Mouse (Mus musculus) forebrain, postnatal 0 days (tissue): Measurements from ENCODE around the gene Rsu1. TPM values are rescaled to one million over a fixed set of nuclear protein-coding genes. Genes with fewer than 3 reads are reported as not detected.

Source experiments
- ATAC-seq: fragments of 200-750 bp; cut with Nextera tagmentation; 2 replicates; pipeline ENCODE4 v1.8.0; 2017; ENCODE audit warnings: mild to moderate bottlenecking, moderate library complexity
- DNase-seq: peaks from one replicate; pipeline ENCODE4 v3.0.0-alpha.2; 2015
- H3K27ac ChIP-seq: fragments of 300-500 bp; sonication (generic); 2 replicates; pipeline ENCODE4 v1.5.1; 2014; ENCODE audit warnings: low read depth, mild to moderate bottlenecking, antibody characterized with exemption, low read length, moderate library complexity, mixed read lengths
- H3K27me3 ChIP-seq: fragments of 300-500 bp; sonication (generic); 2 replicates; pipeline ENCODE4 v1.6.1; 2014; ENCODE audit warnings: mild to moderate bottlenecking, low read length, mixed read lengths; ENCODE audit not compliant: insufficient read depth
- H3K36me3 ChIP-seq: fragments of 300-500 bp; sonication (generic); 2 replicates; pipeline ENCODE4 v1.6.1; 2014; ENCODE audit warnings: mild to moderate bottlenecking, moderate library complexity; ENCODE audit not compliant: insufficient read depth
- H3K4me1 ChIP-seq: fragments of 300-500 bp; sonication (generic); 2 replicates; pipeline ENCODE4 v1.6.1; 2014; ENCODE audit warnings: antibody characterized with exemption; ENCODE audit not compliant: insufficient read depth
- H3K4me2 ChIP-seq: fragments of 300-500 bp; sonication (generic); 2 replicates; pipeline ENCODE4 v1.6.1; 2014; ENCODE audit warnings: low read depth, mild to moderate bottlenecking, moderate library complexity
- H3K4me3 ChIP-seq: fragments of 300-500 bp; sonication (generic); 2 replicates; pipeline ENCODE4 v1.5.1; 2014; ENCODE audit warnings: low read depth, low read length, mixed read lengths
- H3K9ac ChIP-seq: fragments of 300-500 bp; sonication (generic); 2 replicates; pipeline ENCODE4 v1.6.1; 2014; ENCODE audit warnings: mild to moderate bottlenecking
- H3K9me3 ChIP-seq: fragments of 300-500 bp; sonication (generic); 2 replicates; pipeline ENCODE4 v1.6.1; 2016; ENCODE audit warnings: low read length
- CTCF ChIP-seq: sonication (generic); IDR thresholded peaks from 2 replicates; pipeline ENCODE4 v1.5.1; 2016; ENCODE audit warnings: antibody characterized with exemption, control low read depth, low read depth
- WGBS: fragments of 180-500 bp; shearing (Covaris S2); extraction: QIAGEN DNeasy Blood & Tissue Kit; methylation state at CpG from one replicate; pipeline ENCODE4 v1.1.7; 2014; 5-methylcytosine and 5-hydroxymethylcytosine counted together
- polyA plus RNA-seq: library from polyadenylated mRNA; unstranded; fragments of >200 nt; fragmentation: Nextera tagmentation; extraction: Ambion mirVana; gene quantifications from 2 replicates; pipeline ENCODE4 v1.2.1, GENCODE M21; 2015
- total RNA-seq: library from RNA; depleted of rRNA; stranded (reverse); fragments of >200 nt; gene quantifications from 2 replicates; pipeline ENCODE4 v1.2.3, GENCODE M21; 2014

Rsu1 gene
- total and polyA plus RNA-seq, 2 experiments from 2014 or later: 58.3 to 73.8 TPM

DNA sequence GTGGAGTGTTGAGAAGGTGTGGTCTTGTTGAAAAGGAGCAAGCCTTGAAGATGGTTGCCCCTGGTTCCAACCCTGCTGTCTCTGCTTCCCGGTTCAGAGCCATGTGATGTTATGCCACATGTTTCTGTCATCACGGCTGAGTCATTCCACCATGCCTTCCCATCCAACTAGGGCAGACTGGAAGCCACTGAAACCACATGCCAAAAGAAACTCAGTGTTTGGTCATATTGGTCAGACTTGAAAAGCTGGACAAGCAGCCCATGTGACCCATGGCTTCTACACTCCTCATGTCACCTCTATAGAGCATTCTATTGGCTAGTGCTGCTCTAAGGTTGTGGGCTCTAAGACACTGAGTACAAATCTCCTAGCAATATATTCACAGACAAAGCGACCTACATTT, 41.5 kb downstream of the Rsu1 start:
- no peaks in the 10 kb centered on the region for H3K36me3 ChIP-seq
- peaks cover 3% of the 10 kb centered on the region; the same call in 1 of the 2 replicates for H3K4me1 ChIP-seq
- no peak overlapping the region for H3K9ac ChIP-seq
- H3K4me2 ChIP-seq: no peak overlapping the region
- no peaks in the 10 kb centered on the region for H3K9me3 ChIP-seq
- H3K4me3 ChIP-seq: no peak overlapping the region
- TF ChIP-seq CTCF: no peak
- no peak overlapping the region for H3K27ac ChIP-seq
- no peak for ATAC-seq
- no peaks in the 10 kb centered on the region for H3K27me3 ChIP-seq
- DNase-seq: no peak
- WGBS: 96% methylated on average over 3 of the region's 3 CpGs

DNA sequence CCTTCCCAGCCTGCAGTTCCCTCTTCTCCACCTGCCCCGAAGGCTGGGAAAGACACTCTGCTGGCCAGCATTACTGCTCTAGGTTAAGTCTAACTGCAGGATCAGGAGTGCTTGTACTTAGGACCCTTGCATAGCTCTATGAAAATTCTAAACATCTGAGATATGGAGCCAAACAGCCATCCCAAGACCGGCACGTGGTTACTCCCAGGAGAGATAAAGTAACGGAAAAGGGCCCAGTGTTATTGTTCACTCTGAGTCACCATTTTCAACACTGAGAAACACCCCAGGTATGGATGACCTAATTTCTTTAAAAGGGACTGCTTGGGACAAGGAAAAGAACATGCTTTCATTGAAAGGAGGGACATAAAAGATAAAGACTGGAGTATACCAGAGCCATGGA, 45.2 kb downstream of the Rsu1 start:
- no peak for TF ChIP-seq CTCF
- Histone ChIP-seq H3K4me3 (no peak overlapping the region), H3K9me3 (no peaks in the 10 kb centered on the region), H3K27me3 (no peaks in the 10 kb centered on the region), H3K36me3 (no peaks in the 10 kb centered on the region), H3K27ac (no peak overlapping the region), H3K4me1 (peaks cover 3% of the 10 kb centered on the region; the same call in 1 of the 2 replicates), H3K9ac (no peak overlapping the region), H3K4me2 (no peak overlapping the region)
- ATAC-seq: no peak
- 90% methylated on average over 4 of the region's 4 CpGs for WGBS
- DNase-seq: no peak

DNA sequence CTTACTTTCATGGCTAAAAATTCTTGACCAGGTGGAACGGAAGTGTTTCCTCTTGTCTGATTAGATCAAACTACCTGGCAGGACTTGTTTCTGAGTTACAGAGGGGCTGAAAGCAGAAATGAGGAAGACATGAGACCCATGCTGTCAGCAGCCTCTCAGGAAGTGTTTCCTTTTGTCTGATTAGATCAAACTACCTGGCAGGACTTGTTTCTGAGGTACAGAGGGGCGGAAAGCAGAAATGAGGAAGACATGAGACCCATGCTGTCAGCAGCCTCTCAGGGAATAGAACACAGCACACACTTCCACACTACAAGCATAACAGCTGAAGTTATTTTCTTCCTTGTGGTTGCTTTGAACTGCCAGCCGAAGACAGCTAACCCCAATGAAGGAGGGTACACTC, 46.7 kb downstream of the Rsu1 start:
- WGBS: 94% methylated on average over 3 of the region's 3 CpGs
- no peak overlapping the region for H3K27ac ChIP-seq

DNA sequence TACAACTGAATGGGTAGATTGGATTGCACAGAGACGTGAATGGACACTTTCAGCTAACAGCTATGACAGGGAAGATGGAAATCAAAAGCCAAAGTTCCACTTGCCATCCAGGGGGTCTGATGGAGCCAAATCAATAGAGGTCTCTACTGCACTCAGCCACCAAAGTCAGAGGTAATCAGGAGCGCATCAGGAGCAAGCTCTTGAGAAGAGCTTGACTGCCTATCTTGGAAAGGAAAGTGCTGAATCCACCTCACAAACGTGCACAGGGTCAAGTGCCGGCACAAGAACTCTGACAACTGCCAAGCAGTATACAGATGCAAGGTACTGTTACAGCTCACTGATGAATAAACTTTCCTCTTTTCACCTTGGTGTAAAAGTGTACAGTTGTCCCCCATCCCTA, 47.8 kb downstream of the Rsu1 start:
- ATAC-seq: no peak
- no peak for DNase-seq
- Histone ChIP-seq H3K4me1 (peaks cover 3% of the 10 kb centered on the region; the same call in 1 of the 2 replicates), H3K27ac (no peak overlapping the region), H3K9me3 (no peaks in the 10 kb centered on the region), H3K36me3 (no peaks in the 10 kb centered on the region), H3K27me3 (no peaks in the 10 kb centered on the region), H3K9ac (no peak overlapping the region), H3K4me3 (no peak overlapping the region), H3K4me2 (no peak overlapping the region)
- TF ChIP-seq CTCF: no peak
- WGBS: 87% methylated on average over 4 of the region's 4 CpGs

More for the DNA sequence above, 46.7 kb downstream of the Rsu1 start:
- Histone ChIP-seq H3K9me3 (no peaks in the 10 kb centered on the region), H3K27me3 (no peaks in the 10 kb centered on the region), H3K36me3 (no peaks in the 10 kb centered on the region), H3K4me1 (peaks cover 3% of the 10 kb centered on the region; the same call in 1 of the 2 replicates), H3K9ac (no peak overlapping the region), H3K4me2 (no peak overlapping the region), H3K4me3 (no peak overlapping the region)
- ATAC-seq (no peak), DNase-seq (no peak)
- TF ChIP-seq CTCF: no peak

DNA sequence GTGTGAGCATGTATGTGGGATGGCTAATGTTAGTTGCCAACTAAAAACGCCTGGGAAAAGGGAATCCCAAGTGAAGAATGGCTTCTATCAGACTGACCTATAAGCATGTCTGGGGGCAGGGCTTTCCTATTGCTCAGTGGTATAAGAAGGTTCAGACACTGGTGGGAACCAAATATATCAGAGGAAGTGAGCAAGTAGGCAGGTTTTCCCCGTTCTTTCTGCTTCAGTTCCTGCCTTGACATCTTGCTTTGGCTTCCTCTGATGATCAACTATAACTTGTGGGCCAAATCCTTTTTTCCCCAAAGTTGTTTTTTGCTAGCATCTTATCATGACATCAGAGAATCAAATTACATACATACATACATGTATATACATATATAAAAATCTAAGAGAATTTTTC, 51.1 kb downstream of the Rsu1 start:
- Histone ChIP-seq H3K9me3 (no peaks in the 10 kb centered on the region), H3K36me3 (no peaks in the 10 kb centered on the region), H3K27ac (no peak overlapping the region), H3K4me2 (no peak overlapping the region), H3K4me3 (no peak overlapping the region), H3K9ac (no peak overlapping the region), H3K4me1 (no peaks in the 10 kb centered on the region), H3K27me3 (no peaks in the 10 kb centered on the region)
- no peak for TF ChIP-seq CTCF
- WGBS: 86% methylated on average over 2 of the region's 2 CpGs
- ATAC-seq (no peak), DNase-seq (no peak)

DNA sequence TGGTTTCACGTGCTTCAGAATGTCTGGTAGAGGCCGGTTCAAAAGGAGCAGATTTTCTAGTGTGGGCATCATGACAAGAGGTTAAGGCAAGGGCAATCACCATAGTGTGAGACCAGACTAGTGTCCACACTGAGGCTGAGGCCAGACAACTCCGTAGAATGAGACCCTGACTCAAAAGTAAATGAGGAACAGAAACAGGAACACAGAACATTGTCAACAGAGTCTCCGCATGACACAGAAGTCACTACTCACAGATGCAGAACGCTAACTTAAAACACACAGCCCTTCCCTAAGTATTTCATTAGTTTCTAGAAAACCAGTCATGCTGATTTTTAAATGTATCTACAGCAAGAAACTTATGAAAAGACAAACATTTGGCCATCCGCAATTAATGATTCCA, 53.1 kb downstream of the Rsu1 start:
- H3K27me3 ChIP-seq: no peaks in the 10 kb centered on the region
- ATAC-seq (no peak), DNase-seq (no peak)
- no peak for TF ChIP-seq CTCF
- no peaks in the 10 kb centered on the region for H3K36me3 ChIP-seq
- no peak overlapping the region for H3K9ac ChIP-seq
- no peak overlapping the region for H3K27ac ChIP-seq
- H3K4me2 ChIP-seq: no peak overlapping the region
- H3K4me1 ChIP-seq: no peaks in the 10 kb centered on the region
- H3K9me3 ChIP-seq: no peaks in the 10 kb centered on the region
- H3K4me3 ChIP-seq: no peak overlapping the region
- 79% methylated on average over 6 of the region's 6 CpGs for WGBS

DNA sequence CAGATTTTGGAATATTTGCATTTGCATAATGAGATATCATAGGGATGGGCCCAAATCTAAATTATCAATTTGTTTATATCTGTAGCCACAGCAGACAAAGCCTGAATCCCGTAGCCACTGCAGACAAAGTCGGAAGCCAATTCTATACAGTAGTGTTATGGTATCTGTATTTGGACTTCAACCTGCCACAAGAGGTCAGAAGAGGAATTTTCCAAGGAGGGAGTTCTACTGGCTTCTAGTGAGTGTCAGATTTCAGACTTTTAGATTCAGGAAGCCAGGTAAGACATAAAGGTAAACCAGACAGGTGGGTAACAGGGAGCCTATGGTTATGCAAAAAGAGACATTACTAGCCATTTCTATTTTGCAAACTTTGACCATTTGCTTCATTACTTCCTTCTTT, 64.4 kb downstream of the Rsu1 start:
- Histone ChIP-seq H3K27me3 (no peaks in the 10 kb centered on the region), H3K9ac (no peak overlapping the region), H3K9me3 (no peaks in the 10 kb centered on the region), H3K36me3 (no peaks in the 10 kb centered on the region), H3K4me2 (no peak overlapping the region), H3K4me1 (no peaks in the 10 kb centered on the region), H3K4me3 (no peak overlapping the region), H3K27ac (no peak overlapping the region)
- TF ChIP-seq CTCF: no peak
- 93% methylated on average over 2 of the region's 2 CpGs for WGBS
- no peak for ATAC-seq
- DNase-seq: no peak

DNA sequence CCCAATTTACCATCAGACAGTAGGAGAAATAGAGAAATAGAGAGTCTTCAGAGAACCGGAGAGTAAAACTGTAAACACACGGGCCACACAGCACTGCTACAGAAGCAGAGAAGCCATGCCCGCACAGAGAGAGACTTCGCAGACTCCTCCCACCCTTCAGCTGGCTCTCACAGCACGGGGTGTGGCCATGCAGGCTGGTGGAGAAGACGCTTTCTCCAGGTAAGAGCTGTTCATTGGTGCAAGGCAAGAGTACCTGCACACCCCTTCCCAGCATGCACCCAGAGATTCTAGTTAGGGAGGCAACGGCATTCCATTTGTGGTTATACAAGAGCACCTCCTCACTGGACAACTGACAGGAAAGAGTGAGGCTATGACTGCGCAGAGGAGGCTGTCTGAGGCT, 64.8 kb downstream of the Rsu1 start:
- ATAC-seq: no peak
- Histone ChIP-seq H3K4me2 (no peak overlapping the region), H3K27ac (no peak overlapping the region), H3K9ac (no peak overlapping the region), H3K4me1 (no peaks in the 10 kb centered on the region), H3K9me3 (no peaks in the 10 kb centered on the region), H3K27me3 (no peaks in the 10 kb centered on the region), H3K36me3 (no peaks in the 10 kb centered on the region), H3K4me3 (no peak overlapping the region)
- no peak for DNase-seq
- no peak for TF ChIP-seq CTCF
- 70% methylated on average over 8 of the region's 8 CpGs for WGBS
